Mouse (Mus musculus): Measurements from ENCODE around the gene Lrrc8e.

GRCm38 (mm10) chr8:4250306-4250970, 23.8 kb downstream of the Lrrc8e start:
- TF ChIP-seq GATA1 (IDR thresholded peaks at IDR 0.05; ENCODE audit: low read length) = no peak
- no peak for TF ChIP-seq TAL1 (IDR thresholded peaks at IDR 0.05; ENCODE audit: low read length)
